Mouse (Mus musculus) right cerebral cortex, postnatal 36 days (tissue): ENCODE results near the gene Olfr362.
"Not testable (repeated sequence)": the region's sequence is repeated elsewhere in the genome, so short reads cannot be mapped to it uniquely, and the experiment has no call there.

ENCODE experiments used
- DNase-seq, 2 experiments: peaks; one replicate each; pipeline ENCODE4 v3.0.0; 2022; ENCODE audit warnings: low spot score in 2 of 2, mixed read lengths in 1 of 2

Olfr362 gene

DNA sequence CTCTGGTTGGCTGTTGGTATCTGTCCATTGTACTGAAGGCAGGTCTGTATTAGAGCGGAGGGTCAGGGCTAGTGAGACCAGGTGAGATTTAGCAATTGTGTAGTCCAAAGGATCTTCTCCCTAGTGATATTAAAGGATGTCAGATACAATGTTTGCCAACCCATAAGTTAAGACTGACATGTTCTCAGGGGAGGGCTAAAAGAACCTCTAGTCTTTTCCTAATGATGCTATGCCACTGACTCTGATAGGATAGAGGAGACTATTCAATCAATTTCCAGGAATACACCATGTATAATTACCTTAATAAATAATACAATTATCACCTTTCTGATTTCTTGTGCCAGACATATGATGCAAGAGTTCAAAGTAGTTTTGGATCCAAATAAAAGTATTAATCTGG, at the start of gene Olfr362:
TSS of gene Olfr362 (minus strand) at position 101 of the 400 bp plus-strand sequence.
- no peak for DNase-seq

DNA sequence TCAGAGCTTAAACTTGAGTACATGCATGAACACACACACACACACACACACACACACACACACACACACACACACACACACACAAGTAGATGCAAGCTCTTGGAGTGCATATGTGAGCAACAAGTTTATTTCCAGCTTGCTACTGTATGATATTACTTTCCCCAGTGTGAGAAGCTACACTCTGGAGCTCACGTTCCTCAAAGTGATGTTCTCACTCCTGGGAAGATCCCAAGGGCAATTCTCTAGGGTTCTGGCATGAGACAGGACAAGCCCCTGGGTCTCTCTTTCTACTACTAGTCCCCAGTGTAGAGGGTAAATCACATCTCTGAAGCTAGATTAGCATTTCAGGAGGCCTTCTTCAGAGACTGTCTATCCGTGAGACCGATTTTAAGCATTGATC, 21.3 kb upstream of the Olfr362 start, which contains the start of gene Olfr364-ps1:
TSS of gene Olfr364-ps1 (plus strand) at position 301 of the 400 bp plus-strand sequence.
- no peak for DNase-seq

DNA sequence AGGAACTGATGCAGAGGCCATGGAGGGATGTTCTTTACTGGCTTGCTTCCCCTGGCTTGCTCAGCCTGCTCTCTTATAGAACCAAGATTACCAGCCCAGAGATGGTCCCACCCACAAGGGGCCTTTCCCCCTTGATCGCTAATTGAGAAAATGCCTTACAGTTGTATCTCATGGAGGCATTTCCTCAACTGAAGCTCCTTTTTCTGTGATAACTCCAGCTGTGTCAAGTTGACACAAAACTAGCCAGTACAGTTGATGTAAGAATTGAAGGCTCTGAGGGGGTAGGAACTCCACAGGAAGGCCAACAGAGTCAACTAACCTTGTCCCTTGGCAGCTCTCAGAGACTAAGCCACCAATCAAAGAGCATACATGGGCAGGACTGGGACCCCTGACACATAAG, 28.5 kb downstream of the Olfr362 start, which contains the start of gene Olfr361:
TSS of gene Olfr361 (minus strand) at position 101 of the 400 bp plus-strand sequence.
- DNase-seq = not testable (repeated sequence)

DNA sequence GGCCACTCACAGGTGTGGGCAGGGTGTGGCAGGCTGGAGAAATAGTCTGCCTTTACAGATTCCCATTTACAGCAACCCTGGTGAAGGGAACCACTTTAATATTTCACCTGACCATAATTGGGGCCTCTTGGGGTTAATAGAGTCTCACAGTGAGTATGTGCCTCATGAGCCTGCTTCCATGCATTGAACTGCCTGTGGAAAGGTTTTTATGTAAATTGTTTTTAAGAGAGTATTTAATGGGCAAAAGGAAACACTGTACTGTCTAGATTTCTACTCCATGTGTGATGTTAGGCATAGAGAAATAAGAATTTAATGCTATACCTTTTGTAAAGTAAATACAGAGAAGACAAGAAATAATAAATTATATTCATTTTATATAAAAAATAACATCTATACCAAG, 52.3 kb downstream of the Olfr362 start, which contains the start of gene Olfr360:
TSS of gene Olfr360 (plus strand) at position 301 of the 400 bp plus-strand sequence.
- DNase-seq = no peak
